Mouse (Mus musculus): Measurements from ENCODE around the gene Dnm3.

- TF ChIP-seq POLR2A (IDR thresholded peaks at IDR 0.05; ENCODE audit: low read depth, low read length) (no peak), CTCF (IDR thresholded peaks at IDR 0.05; ENCODE audit: extremely low read depth, insufficient read depth, insufficient read length, insufficient replicate concordance) (no peak)
Measured at GRCm38 (mm10) chr1:162298527-162298926, 179.3 kb downstream of the Dnm3 start.
